Mouse (Mus musculus) embryo, embryonic 10 days (tissue): ENCODE results near the gene Cdc42ep5.
A peak's percentile ranks its signal among the peaks of the same experiment; 100 is the strongest.

Experiments used
- DNase-seq: peaks from one replicate; pipeline ENCODE4 v3.0.0-alpha.2; 2015; ENCODE audit warnings: low spot score

Gene Cdc42ep5

DNA sequence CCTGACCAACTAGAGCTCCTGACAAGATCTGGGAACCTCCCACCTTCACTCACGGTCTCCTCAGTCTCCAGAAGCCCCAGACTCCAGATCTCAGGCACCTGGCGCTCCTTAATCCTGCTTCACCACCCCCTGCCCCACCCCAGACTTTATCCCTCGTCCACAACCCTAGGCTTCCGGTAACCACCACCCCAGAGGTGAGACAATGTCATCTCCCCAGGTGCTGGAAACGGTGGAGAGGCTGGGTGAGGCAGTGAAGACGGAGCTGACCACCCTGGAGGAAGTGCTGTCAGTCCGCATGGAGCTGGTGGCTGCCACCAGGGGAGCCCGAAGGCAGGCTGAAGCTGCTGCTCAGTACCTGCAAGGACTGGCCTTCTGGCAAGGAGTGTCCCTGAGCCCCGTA is 39.4 kb downstream of the Cdc42ep5 start:
- no peak for DNase-seq

DNA sequence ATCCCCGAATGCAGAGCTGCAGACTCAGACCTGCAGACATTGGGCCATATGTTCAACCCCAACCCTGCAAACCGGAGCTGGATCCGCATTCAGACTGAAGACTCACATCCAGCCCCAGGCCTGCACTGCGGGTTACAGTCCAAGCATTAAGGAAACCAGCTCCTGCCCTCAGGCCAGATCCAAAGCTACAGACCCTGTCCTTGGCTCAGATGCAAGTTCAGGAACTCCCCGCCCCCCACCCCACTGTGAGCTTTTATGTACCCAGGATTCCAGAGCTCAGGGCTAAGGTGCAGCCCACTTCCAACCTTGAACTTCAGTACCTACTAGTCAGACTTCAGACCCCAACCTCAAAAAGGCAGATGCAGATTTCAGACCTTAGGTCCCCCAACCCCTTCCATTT is 39.8 kb downstream of the Cdc42ep5 start:
- no peak for DNase-seq

DNA sequence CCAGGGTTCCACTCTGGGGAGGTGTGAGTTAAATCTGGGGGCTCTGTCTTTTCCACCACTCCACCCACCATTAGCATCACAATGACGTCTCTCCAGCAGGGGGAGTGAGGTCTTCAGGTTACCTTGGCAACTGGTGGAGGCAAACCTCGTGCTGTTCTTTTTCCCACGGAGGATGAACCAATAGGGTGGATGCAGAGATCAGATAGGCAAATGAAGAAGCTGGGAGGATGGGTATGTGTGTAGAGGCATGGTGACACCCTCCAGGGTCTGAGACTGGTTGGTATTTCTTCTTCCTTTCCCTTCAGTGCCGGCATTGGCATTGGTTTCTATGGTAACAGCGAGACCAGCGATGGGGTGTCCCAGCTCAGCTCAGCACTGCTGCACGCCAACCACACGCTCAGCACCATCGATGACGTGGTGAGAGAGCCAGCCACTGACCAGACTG is 40.3 kb downstream of the Cdc42ep5 start:
- DNase-seq, result peak; percentile 86

DNA sequence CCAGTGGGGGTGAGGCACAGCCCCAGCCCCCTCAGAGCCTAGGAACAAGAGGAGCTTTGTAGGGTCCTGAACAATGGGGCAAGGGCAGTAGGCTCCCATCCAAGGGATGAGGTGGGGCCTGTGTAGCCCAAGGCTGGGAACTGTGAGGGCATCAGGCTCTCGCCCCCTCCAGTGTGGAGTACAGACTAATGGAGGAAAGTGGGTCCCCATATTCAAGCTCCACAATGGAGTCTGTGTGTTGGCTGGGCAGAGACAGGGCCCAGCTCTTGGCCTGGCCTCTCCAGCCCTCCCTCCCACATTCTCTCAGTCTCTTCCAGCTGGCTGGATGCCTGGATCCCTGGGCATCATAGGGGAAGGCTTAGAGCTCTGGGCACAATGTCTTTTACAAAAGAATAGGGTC is 40.9 kb downstream of the Cdc42ep5 start:
- peak; percentile 10 for DNase-seq

DNA sequence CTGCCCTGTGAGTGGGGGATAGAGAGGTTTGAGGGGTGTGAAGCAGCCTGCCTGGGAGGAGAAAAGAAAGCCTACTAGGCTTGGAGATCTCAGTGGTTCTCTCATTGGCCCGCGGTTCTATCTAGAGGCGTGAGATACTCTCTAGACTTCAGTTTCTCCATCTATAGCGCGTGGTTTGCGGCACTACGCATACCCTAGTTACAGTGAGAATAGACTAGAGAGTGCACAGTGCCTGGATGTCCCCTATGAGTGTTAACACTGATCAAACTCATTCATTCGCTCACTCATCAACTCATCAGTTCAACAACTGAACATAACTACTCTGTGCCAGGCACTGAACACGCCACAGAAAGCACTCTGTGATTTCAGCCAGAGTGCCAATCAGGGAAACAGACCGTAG is 41.9 kb downstream of the Cdc42ep5 start:
- no peak for DNase-seq

DNA sequence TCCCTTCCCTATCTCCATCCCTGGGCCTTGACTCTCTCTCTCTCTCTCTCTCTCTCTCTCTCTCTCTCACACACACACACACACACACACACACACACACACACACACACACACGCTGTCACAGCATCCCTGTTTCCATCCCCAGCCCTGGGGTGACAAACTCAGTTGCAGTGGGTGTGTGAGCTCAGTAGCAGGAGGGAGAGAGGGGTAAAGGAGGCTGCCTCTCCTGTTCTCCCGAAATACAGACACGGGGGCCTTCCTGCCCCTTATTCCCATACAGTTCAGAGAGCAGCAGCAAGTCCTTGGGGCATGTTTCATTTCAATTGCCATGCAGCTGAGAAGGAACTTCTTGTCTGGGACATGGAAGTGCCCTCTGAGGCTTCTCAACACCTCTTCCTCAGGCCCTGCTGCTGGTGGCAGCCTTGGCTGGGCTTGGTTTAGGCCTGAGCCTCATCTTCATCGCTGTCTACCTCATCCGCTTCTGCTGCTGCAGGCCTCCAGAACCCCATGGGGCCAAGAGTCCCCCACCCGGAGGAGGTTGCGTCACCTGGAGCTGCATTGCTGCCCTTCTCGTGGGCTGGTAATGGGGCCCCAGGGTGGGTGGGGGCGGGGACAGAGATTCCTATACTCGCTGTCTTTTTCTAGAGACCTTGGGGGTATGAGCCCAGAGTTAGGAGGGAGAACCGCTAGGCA is 42.4 kb downstream of the Cdc42ep5 start:
- no peak for DNase-seq

DNA sequence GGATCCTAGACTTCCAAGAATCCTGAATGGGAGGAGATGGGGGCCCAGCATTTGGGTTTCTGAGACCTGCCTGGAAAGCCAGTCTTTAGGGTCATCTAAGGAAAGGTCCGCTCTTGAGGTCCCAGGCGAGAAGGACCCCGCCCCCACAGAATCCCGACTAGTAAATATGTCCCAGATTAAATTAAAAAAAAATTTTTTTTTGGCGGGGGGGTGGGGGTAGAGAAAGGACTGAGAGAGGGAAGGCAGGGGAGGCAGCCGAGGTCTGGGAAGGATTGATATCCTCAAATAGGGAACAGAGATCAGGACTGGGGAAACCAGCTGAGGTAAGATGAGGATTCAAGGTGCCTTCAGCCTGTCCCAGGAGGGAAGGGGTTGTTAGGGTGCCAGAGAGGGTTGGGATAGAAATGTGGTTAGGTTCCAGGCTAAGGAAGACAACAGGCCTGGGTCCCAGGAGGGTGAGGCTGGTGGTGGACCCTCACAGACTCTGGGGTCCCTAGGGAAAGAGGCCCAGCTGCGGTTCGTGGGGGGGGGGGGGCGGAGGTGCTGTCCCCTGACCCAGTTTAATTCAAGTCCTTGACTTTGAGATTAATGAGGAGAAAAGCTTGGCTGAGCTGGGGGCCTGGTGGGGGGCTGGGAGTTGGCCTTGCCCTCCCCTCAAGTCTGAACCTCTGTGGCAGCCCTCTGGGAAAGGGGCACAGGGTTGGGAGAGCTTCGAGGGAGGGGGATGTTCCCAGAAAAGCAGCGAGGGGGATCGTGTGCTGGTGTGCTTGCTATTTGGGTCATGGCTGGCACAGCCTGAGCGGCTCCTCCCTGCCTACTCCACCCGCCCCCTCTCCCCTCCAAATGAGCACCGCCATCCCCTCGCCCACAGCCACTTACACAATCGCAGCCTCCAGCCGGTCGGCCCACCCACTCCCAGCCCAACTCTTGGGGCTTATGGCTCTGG is 44.4 kb downstream of the Cdc42ep5 start:
- no peak for DNase-seq

DNA sequence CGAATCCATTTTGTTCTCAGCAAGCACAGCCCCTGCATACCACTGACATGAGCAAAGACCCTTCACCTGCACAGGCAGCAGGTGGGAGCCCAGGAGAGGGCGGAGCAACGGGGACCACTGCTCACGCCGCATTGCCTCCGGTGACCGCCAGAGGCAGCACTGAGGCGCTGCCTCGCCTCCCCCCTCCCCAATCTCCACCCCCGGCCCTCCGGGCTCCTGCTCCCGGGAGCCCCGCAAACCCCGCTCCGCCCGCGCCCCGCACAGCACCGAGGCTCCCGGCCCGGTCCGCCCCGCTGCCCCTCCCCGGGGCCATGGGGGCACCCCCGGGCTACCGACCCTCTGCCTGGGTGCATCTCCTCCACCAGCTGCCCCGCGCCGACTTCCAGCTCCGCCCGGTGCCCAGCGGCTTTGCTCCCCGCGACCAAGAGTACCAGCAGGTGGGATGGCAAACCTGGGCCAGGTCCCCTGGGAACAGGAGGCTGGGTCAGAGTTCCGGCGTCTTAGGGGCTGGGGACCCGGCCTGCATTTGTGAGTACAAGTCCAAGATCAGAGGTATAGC is 45.2 kb downstream of the Cdc42ep5 start, which contains the start of gene Ttyh1:
Gene Ttyh1, plus strand, starts transcription at position 65 of the 559 bp plus-strand sequence.
- DNase-seq, result peak; percentile 49

DNA sequence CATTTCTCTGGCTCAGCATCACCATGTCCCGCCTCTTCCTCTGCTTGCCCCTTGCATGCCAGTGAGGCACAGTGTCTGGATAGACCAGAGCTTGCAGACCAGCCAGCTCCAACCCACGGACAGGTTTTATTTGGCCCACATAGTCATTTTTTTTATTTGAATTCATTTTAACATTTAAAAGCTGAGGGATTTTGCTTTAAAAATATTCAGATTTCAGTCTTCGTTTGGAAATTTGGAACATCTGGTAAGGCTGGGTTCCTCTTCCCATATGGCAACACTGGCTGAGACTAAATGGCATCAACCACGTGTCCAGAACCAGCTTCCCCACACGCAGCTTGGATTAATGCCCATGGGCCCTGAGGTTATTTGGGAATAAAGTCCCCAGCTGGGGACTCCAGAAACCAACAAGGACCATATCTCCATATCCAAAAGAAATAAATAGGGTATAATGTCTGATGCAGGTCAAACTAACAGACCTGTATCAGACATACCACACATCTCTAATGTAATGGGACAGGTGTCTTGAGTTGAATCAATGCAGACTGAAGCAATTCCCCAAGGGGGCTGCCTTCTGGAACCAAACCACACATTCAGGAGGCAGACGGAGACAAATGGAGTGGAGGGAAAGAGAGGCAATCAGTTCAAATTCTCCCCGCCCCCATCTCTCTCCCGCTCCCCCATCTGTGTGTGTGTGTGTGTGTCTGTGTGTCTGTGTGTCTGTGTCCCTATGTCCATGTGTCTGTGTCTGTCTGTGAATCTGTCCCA is 47.4 kb downstream of the Cdc42ep5 start:
- no peak for DNase-seq

DNA sequence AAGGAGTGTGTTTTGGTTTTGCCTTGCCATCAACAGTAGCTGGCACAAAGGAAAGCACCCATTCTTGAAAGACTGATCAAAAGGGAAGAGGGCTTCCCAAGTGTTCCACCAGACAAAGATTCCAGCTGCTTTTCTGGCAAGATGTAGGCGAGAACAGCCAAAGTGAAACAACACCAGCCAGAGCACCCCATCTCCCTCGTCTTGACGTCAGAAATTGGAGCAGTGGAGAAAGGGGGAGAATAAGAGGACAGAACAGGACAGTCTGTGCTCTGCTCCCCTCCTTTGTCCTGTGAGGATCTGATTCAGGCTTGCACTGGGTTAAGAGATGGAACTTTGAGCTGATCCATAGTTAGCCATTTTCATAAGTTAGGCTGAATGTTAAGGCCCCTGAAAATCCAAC is 52.9 kb downstream of the Cdc42ep5 start:
- no peak for DNase-seq

DNA sequence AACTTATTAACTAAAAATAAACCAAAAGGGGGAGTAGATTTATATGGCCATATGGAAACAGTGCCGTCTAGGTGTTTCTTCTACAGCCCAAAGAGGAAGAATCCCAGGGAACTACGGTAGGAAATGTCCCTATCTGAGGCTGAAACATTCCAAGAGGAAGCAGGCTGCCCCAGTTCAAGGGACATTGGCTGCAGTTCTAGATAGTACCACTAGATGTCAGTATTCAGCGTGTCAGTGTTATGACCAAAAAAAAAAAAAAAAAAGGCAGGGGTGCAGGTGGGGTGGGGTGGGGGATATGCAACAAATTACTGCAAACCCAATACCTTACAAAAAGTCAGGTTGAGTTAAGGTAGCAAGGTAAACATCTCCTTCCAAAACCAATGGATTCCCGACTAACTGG is 61.2 kb downstream of the Cdc42ep5 start:
- DNase-seq, result peak; percentile 80
